Mouse (Mus musculus): ENCODE results near the gene Rnf149.
"Not testable (repeated sequence)": the region's sequence is repeated elsewhere in the genome, so short reads cannot be mapped to it uniquely, and the experiment has no call there.

The Rnf149 gene

DNA sequence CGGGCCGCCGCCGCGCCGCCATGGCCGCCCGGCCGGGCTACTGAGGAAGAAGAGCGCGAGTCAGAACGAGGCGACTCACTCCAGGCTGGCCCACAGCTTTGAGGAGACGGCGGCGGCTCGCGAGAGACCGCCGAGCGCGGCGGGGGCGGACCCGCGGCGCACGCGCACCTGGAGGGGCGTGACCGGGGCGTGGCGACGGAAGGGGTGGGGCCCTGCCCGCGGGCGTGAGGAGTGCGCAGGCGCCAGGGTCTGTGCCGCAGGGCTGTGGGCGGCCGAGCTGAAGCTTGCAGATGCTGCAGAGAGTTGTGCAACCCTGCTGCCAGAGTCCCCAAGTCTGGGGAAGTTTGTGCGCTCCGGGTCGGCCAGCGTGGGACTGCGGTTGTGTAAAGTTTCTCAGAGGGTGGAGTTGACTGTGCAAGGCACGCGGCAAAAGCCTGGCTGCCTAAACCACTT, at the start of gene Rnf149:
Gene Rnf149, minus strand, starts transcription at position 153 of the 453 bp plus-strand sequence.
- peak; percentile 97 to 99 for DNase-seq (ENCODE audit: low spot score in 2 of 2)

DNA sequence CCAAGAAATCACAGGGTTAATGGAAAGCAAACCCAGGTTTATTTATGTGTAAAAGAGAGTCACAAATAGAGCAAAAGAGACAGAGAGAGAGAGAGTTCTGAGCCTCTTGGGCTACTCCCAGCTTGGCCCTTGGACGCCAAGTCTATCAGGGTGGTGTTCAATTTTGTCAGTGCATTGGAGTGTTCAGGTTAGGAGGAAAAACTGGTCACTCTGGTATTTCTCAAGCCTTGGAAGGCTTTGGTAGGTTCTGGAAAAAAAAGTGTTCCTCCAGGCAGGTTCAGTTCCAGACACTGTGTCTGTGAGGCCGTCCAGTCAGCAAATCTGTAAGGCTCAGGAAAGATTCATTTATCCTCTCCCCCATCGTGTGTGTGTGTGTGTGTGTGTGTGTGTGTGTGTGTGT, 48.3 kb upstream of the Rnf149 start:
- no peak for DNase-seq (ENCODE audit: low spot score in 2 of 2)

DNA sequence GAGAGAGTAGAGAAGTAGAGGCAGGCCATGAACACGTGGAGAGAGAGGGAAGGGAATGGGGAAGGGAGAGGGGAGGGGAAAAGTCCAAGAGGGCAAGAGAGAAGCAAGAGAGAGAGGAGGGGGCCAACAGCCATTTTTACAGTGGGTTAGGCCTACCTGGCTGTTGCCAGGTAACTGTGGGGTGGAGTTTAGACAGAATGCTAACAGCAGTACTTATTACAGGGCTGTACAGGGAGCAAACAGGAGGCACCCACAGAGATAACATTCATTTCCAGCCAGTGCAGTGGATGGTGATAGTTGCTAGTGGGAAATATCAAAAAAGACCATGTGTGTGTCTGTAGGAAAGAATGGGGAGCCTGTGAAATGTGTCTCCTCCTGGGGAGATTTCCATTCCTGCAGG, 46.5 kb upstream of the Rnf149 start:
- no peak for DNase-seq (ENCODE audit: low spot score in 2 of 2)

DNA sequence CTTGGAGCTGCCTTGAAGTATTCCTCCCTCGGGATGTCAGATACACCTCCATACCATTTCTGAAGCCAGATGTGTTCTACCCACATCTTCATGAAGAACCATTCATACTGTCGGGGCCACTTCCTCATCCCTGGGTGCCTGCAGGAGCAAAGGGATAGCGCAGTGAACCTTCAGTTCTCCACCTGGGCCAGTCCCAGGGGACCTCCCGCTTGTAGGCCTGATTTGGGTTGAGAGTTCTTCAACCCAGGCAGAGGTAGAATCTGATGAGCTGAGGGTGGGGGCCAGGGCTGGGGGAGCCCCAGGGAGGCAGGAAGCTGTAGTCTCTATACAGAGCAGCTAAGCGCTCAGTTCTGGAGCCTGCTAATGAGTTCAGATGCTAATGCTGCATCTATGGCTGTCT, 45.9 kb upstream of the Rnf149 start:
- no peak for DNase-seq (ENCODE audit: low spot score in 2 of 2)

DNA sequence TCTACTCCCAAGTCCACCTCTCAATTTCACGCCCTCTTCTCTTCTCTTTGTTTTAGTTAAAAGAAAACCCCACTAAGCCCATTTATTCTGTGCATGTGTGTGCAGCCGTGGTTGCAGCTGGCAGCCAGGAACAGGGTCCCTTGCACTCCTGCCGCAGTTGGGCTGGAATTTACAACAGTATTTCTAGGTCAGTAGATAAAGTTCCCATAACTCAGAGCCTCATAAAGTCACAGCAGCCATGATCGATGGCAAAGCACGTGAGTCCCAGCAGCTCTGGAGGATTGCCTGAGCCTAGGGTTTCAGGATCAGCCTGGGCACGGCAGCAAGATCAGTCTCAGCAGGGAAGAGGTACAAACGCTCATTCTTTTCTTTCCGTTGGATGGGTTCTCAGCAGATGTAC, 41.3 kb upstream of the Rnf149 start:
- DNase-seq (ENCODE audit: low spot score in 2 of 2) = no peak

DNA sequence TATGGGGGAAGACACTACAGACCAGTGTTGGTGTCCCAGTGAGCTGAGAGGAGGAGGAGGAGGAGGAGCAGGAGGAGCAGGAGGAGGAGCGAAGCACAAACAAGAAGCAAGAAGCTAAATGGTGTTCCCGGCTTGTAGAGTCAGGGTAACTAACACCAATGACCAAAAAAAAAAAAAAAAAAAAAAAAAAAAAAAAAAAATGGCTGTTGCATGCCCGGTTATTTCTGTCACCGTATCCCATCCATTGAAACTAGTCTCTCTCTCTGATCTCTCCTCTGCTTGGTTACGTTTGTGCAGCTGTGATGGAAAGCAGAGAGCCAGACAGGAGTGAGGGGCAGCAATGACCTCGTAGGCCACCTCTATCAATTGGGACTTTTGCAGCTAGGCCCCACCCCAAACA, 38.3 kb upstream of the Rnf149 start:
- no peak for DNase-seq (ENCODE audit: low spot score in 2 of 2)

DNA sequence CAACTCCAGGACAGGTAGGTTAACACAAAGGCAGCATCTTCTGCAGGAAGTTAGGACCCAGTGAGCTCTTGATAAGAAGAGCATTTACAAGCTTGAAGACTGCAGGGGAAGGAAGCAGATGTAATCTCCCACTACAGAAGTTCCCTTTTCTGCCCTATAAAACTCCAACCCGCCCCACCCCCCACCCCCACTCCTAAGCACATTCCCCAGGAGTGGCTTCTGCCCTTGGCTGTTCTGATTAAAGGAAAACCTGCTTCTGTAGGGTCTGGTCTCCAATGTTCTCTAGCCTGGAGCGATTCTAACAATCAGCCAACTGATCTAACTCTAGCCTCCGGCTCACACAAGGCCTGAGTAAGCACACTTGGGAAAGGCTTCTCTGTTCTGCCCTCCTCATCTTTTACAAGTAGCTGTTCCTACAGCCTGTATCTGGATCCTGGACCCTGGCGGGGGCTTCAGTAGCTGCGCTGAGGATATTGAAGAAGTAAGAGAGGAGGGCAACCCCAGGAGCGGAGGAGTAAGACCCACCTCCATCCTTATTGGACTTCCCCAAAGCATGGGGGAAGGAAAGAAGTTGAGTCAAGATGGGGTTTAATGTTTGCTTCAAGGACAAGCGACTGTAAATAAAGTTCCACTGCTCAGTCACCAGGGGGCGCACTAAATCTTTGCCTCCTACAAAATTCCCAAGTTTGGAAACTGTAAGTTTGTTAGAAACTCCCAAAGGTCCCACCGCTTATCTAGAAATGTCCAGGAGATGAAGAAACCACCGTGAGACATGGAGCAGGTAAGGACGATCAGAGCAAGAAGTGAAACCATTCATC, 37.5 kb upstream of the Rnf149 start:
- peak; percentile 19 to 39 for DNase-seq (ENCODE audit: low spot score in 2 of 2)

DNA sequence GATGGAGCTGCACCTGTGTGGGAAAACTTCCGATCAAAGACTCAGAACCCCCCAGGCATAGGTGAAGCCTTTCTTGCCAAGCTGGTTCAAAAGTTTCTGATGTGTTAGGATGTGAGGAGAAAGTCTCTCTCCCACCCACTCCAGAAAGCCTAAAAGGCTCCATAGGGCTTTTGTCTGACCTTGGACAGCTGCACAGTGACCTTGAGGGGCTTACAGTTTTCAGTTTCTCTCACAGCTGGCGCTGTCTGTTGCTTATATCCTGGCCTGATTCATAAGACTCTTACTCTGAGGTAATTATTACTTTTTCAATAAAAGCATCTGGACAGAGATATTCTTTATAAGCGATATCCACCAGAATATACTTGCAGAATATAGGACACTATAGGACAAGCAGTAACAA, 35.9 kb upstream of the Rnf149 start:
- no peak for DNase-seq (ENCODE audit: low spot score in 2 of 2)

DNA sequence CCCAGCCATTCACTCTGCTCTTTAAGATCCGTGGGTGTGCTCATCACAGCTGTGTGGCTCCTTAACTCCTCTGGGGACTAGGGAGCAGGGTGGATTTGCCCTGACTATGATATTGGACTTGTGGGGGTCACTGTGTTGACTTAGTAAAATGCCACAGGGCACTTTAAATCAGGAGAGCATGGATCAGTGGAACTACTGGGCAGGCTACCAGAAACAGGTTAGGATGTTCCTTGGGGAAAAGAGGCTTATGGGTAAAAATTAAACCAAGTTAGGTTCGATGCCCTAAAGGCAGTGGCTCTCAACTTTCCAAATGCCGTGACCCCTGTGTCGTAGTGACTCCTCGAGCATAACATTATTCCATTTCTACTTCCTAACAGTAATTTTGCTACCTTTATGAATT, 35.3 kb upstream of the Rnf149 start:
- DNase-seq (ENCODE audit: low spot score in 2 of 2) = no peak

DNA sequence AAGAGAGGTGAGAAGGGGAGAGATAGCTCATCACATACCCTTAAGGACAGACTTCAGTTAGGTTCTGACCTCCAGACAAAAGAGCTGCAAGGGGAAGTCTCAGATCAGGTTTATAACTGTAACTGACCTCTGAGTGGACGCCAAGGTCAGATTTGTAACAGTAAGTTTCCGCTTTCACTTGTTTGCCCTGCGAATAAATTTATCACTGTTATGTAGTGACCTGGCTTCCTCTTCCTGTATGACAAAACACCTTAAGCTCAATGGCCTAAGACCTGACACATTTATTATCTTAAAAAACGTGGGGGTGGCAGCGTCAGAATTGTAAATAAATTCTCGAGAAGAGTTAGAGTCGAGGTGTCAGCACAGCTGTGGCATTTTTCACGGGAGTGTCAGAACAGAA, 31.3 kb upstream of the Rnf149 start:
- no peak for DNase-seq (ENCODE audit: low spot score in 2 of 2)

DNA sequence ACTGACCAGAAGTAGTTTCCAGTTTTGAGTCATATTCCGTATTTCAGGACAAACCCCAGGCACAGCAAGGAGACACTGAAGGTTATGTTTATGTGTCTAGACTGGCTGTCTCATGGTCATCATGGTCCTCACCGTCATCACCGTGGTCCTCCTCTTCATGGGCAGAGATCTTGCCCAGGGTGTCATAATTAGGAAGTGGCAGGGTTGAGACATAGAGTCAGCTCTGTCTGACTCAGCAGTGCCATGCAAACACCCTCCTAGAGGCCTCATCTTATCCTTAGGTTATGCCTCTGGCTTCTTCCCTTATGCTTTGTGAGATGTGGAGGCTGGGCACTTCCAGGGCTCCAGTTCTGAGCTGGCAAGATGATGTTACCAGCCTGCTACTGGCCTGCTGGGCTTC, 25.3 kb upstream of the Rnf149 start:
- no peak for DNase-seq (ENCODE audit: low spot score in 2 of 2)

DNA sequence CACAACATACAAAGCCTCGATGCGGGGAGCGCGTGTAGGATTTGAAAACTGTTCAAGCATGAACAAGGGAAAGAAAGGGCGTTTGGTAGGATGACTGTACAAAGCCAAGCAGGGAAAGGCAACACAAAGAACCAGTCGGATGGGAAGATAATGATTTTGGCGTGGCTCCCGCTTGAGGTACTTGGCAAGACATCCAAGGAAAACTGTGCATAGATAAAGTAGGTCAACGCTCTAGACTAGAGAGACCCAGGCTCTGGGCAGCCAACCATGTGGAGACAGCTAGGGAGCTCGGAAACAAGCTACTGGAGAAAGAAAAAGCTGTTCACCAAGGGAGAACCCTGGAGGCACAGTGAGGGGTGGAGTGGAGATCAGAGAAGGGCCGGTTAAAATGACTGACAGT, 21.5 kb upstream of the Rnf149 start:
- no peak for DNase-seq (ENCODE audit: low spot score in 2 of 2)

DNA sequence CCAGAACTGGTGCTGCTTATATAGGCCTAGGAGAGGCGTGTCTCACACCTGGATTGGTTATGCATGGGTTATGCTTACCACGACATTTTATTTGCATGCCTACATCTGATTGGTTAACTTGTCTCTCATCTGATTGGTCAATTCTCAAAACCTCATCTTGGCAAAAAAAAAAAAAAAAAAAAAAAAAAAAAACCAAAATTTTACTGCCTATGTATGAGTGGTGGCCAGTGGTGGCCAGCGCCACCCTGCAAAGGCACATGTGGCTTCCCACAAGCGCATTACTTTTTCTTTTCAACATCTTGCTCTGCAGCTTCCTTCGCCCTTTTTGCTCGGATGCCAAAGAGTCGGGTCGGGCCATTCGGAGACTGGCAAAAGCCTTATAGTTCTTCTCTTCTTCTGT, 19.9 kb upstream of the Rnf149 start:
- DNase-seq (ENCODE audit: low spot score in 2 of 2) = not testable (repeated sequence)

DNA sequence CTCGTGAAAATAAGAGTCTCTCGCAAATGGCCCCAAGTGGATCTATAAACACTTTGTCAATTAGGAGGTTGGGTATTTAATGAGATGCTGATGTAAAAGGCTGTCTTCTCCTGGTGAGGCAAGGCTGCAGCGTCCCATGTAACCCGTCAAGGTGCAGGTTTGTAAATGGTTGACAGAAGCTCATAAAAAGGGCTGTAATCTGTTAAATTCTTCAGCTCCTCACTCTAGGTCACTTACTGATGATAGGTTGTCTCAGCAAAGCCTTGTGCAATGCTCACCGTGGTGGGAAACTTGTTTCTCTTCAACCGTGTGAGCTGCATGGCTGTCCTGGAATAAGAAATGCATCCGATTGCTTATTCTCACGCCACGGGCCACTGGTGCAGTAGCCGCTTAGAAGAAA, 16.6 kb upstream of the Rnf149 start:
- DNase-seq (ENCODE audit: low spot score in 2 of 2) = no peak

DNA sequence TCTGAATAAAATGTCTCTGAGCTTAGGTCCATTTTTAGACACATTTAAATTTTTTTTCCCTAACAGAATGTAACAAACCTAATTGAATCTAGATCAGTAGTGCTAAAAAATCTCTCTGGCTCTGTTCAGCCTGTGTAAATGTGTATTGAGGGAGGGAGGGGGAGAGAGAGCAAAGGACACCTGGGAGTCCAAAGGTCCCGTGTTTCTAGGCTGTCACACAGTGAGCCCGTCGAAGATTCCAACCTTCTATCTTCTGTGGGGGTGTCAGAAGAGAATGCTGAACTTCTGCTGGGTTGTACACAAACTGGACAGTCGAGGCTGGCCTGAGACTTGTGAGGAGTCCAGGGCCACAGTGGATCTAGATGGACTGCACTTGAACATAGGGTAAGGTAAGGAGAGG, 14.9 kb upstream of the Rnf149 start:
- no peak for DNase-seq (ENCODE audit: low spot score in 2 of 2)

DNA sequence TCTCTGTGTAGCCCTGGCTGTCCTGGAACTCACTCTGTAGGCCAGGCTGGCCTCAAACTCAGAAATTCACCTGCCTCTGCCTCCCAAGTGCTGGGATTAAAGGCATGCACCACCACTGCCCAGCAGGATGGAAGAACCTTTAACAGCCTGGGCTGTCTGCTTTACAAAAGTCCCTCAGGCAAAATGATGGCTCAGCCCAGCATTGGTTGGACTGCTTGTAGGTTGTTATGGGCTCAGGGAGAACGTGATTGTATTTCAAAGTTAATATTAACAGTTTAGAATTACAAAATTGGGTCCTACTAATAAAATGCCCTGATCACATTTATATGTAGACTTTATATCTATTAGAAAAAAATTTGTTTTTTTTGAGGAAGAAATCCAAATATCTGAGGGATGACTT, 14.4 kb upstream of the Rnf149 start:
- not testable (repeated sequence) for DNase-seq (ENCODE audit: low spot score in 2 of 2)

DNA sequence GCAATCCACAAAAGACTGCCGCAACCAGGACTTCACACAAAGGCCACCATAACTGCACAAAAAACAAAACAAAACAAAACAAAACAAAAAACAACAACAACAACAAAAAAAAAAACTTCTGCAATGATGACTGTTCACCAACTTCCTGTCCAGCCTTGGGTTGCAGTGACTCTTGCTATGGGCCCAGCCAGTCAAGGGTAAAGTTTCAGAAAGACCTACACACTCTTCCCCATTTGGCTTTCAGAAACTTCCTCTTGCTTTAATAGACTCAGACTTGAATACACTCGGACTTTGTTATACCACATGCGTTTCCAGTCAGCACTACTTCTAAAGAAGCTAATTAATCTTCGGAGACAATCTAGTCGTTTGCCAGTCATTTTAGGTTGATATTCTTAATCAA, 13.0 kb upstream of the Rnf149 start:
- no peak for DNase-seq (ENCODE audit: low spot score in 2 of 2)

DNA sequence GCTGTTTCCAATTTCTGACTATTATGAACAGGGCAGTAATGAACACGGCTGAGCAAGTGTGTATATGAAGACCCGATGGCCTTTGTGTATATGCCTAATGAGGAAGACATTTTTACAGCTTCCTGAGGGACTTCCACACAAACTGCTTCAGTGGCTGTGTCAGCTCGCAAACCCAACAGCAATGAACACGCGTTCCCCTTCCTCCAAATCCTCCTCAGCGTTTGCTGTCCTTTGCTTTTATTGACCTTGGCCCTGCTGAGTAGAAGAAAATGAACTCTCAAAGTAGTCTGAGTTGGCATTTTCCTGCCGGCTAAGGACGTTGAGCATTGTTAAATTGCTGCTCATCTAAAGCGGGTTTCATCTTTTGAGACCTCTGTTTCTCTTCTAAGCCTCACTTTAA, 8.2 kb upstream of the Rnf149 start:
- DNase-seq (ENCODE audit: low spot score in 2 of 2) = no peak

DNA sequence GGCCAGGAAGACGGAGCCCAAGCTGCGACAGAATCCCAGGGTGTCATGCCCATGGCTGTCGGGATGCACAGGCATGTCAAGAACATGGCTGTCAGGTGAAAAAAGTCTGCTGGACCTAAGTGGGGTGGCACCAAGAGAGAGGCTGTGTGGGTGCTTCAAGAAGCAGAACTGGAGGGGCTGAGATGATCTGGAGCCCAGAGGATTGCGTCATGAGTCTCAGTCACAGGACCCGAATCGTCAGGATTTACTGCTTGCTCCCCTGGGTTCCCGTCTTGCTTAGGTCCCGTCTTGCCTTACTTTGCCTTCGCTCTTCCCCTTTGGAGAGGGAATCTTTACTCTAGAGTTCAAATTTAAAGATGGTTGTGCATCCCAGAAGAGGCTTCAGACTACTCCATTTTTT, 6.0 kb upstream of the Rnf149 start:
- no peak for DNase-seq (ENCODE audit: low spot score in 2 of 2)

DNA sequence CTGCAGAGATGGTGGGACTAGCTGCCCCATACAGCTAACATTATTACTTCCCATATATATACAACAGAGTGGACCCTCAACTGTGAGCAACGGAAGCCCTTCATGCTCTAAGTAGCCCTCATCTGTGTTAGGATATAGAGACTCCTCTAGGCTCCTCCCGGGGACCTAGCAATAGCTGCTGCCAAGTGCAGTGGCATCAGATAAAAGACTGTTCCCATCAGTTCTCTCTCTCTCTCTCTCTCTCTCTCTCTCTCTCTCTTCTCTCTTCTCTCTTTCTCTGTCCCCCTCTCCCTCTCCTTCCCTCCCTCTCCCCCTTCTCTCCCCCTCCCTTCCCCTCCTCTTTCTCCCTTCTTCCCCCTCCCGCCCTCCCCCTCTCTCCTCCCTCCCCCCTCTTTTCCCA, 4.0 kb upstream of the Rnf149 start:
- DNase-seq (ENCODE audit: low spot score in 2 of 2) = no peak

DNA sequence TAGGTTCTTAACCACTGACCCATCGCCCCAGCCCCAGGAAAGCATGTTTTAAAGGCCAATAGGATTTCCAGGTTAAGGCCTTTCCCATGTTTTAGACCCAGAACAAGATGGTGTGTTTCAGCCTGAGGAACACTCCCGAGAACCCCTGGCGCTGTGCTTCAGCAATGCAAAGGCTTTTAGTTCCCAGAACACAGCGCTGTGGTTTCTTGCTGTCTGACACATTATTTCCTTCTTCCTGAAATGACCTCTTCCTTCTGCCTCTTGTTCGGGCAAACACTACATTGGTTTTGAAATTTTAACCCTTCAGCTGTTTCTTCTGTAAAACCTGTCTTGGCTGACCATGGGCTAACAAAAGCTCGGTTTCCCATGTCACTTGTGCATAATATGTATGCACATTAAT, 1.9 kb upstream of the Rnf149 start:
- no peak for DNase-seq (ENCODE audit: low spot score in 2 of 2)

DNA sequence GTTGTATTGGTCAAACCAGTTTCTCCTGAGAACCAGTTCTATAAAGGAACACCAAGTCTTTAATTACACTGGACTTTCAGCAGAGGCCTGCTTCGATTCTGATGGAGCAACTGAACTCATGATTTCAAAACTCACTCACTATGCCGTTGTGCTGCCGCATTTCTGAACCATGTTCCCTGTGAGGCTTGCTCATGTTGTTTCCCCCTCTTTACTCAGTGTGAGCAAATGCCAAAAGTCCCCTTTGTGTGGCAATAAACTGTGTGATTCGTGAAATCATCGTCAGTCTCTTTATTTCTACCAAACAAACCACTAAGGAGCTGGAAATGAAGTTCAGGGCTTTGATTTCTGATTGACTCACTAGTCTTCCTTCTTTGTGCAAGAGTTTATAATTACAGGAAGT, 1.2 kb upstream of the Rnf149 start:
- DNase-seq (ENCODE audit: low spot score in 2 of 2) = no peak

DNA sequence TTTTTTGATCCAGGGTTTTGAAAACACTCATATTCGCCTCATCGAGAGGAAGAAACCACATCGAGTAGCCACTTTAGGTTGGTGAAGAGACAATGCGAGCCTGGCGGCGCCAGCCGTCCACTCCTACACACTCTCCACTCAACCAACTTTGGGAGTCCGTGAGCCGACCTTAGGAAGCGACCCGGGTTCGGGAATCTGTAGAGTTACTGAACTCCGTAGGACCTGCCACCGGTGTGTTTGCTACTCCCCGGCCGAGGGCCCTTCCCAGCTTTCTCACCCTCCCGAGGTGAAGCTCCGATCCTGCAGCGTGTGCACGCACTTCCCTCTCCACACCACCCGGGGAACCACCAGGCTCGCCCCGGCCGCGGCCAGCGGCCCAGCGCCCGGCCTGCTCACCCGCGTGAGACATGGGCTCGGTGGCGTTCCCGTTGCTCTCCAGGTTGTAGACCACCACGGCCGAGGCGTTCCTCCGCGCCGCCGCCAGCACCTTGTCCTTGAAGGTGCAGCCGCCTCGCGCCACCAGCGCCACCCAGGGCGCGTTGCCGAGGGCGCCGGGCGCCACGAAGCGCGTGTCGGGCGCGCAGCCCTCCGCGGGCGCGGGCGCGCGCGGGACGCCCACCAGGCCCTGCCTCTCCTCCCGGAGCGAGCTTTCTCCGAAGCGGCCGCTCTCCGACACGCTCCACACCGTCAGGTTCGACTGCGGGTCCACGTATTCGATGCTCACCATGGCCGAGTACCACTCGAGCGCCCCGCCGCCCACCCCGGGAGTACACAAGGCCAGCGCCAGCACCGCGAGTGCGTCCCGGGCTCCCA, 568 bp downstream of the Rnf149 start:
- DNase-seq (ENCODE audit: low spot score in 2 of 2) = peak; percentile 44 to 81

All from urinary bladder, adult 18-20 months (tissue).